Mouse (Mus musculus) spleen, adult 2 months (tissue): ENCODE measurements around the gene Fgf23.

ENCODE experiments used
- CTCF ChIP-seq: fragments of 200-500 bp; IDR thresholded peaks from 2 replicates; pipeline ENCODE4 v1.5.1; 2011; ENCODE audit warnings: mild to moderate bottlenecking, inconsistent platforms; ENCODE audit not compliant: insufficient read depth, insufficient read length, insufficient replicate concordance; ENCODE audit errors: extremely low read depth
- POLR2A ChIP-seq: fragments of 200-500 bp; IDR thresholded peaks from 2 replicates; pipeline ENCODE4 v1.6.1; 2011; ENCODE audit warnings: low read depth, low read length, inconsistent platforms

- TF ChIP-seq POLR2A = no peak
- TF ChIP-seq CTCF = no peak
Observed at GRCm38 (mm10) chr6:127106726-127107125, 34.0 kb downstream of the Fgf23 start.
